Mouse (Mus musculus) neural tube, embryonic 15.5 days (tissue): ENCODE data around the gene Hist2h2aa2. TPM values are rescaled to one million over a fixed set of nuclear protein-coding genes. Genes with fewer than 3 reads are reported as not detected.
"Not testable (repeated sequence)": the region's sequence is repeated elsewhere in the genome, so short reads cannot be mapped to it uniquely, and the experiment has no call there.

Source experiments
- ATAC-seq: fragments of 200-750 bp; cut with Nextera tagmentation; 2 replicates; pipeline ENCODE4 v1.8.0; 2017; ENCODE audit warnings: mild to moderate bottlenecking, moderate TSS enrichment, moderate library complexity; ENCODE audit not compliant: low FRiP score
- H3K27ac ChIP-seq: fragments of 300-500 bp; sonication (generic); replicated peaks from 2 replicates; pipeline ENCODE4 v1.5.1; 2015; ENCODE audit warnings: mild to moderate bottlenecking, inconsistent platforms
- H3K27me3 ChIP-seq: fragments of 300-500 bp; sonication (generic); replicated peaks from 2 replicates; pipeline ENCODE4 v1.6.1; 2015; ENCODE audit warnings: inconsistent platforms
- H3K36me3 ChIP-seq: fragments of 300-500 bp; sonication (generic); 2 replicates; pipeline ENCODE4 v1.6.1; 2015; ENCODE audit warnings: inconsistent platforms
- H3K4me1 ChIP-seq: fragments of 300-500 bp; sonication (generic); 2 replicates; pipeline ENCODE4 v1.6.1; 2015; ENCODE audit warnings: inconsistent platforms
- H3K4me2 ChIP-seq: fragments of 300-500 bp; sonication (generic); 2 replicates; pipeline ENCODE4 v1.6.1; 2015; ENCODE audit warnings: inconsistent platforms, mild to moderate bottlenecking, moderate library complexity
- H3K4me3 ChIP-seq: fragments of 300-500 bp; sonication (generic); replicated peaks from 2 replicates; pipeline ENCODE4 v1.5.1; 2015; ENCODE audit warnings: mild to moderate bottlenecking, inconsistent platforms
- H3K9ac ChIP-seq: fragments of 300-500 bp; sonication (generic); replicated peaks from 2 replicates; pipeline ENCODE4 v1.6.1; 2015; ENCODE audit warnings: mild to moderate bottlenecking, inconsistent platforms
- H3K9me3 ChIP-seq: fragments of 300-500 bp; sonication (generic); replicated peaks from 2 replicates; pipeline ENCODE4 v1.6.1; 2016; ENCODE audit warnings: inconsistent platforms
- WGBS: fragments of 180-500 bp; shearing (Covaris S2); methylation state at CpG from one replicate; pipeline ENCODE4 v1.1.7; 2015; ENCODE audit warnings: mixed read lengths; 5-methylcytosine and 5-hydroxymethylcytosine counted together
- polyA plus RNA-seq: library from polyadenylated mRNA; unstranded; fragments of >200 nt; fragmentation: Nextera tagmentation; extraction: Ambion mirVana; gene quantifications from 2 replicates; pipeline ENCODE4 v1.2.1, GENCODE M21; 2015

Hist2h2aa2 gene
- 32.3 and 35.5 TPM in 2 replicates for polyA plus RNA-seq

GRCm38 (mm10) chr3:96239949-96240798 is at the start of gene Hist2h2aa2:
Gene Hist2h2aa2 (minus strand): TSS chr3:96240276.
- ATAC-seq = peak; percentile 91
- not testable (repeated sequence) for H3K9me3 ChIP-seq, H3K27me3 ChIP-seq, H3K36me3 ChIP-seq
- H3K4me2 ChIP-seq = peak within 1 kb of the TSS; percentile 58
- H3K27ac ChIP-seq = peak within 1 kb of the TSS; percentile 82
- peaks cover 25% of the 10 kb centered on the region for H3K4me1 ChIP-seq
- H3K4me3 ChIP-seq = peak within 1 kb of the TSS; percentile 35
- 0 out of 2 replicates have a peak within 1 kb of the TSS, but pooled peaks have one; percentile 24 for H3K9ac ChIP-seq
- 3% methylated on average over 35 of the region's 85 CpGs for WGBS

DNA sequence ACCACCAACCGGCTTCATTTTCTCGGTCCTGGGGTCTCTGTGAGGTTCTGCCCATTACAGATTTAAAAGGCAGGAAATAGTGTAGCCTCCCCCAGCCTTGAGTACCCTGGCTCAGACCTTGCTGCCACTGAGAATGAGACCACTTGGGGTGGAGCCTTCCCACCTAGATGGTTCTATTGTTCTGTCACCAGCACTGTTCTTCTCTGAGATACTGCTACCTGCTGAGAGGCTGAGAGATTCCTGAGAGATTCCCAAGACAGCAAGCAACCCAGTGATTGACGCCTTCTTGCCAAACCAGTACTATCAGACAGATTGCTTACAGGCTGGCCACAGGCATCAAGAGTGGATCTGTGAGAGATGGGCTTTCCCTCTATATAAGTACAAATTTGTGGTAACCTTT is 49.1 kb upstream of the Hist2h2aa2 start:
- Histone ChIP-seq H3K4me3 (no peak overlapping the region), H3K36me3 (no peaks in the 10 kb centered on the region), H3K9me3 (no peaks in the 10 kb centered on the region), H3K27me3 (0 out of 2 replicates have a peak, but pooled peaks cover 7% of the 10 kb centered on the region), H3K27ac (no peak overlapping the region), H3K9ac (no peak overlapping the region), H3K4me1 (no peaks in the 10 kb centered on the region), H3K4me2 (no peak overlapping the region)
- WGBS = 83% methylated on average over 3 of the region's 3 CpGs
- ATAC-seq = no peak

- not testable (repeated sequence) for H3K4me3 ChIP-seq, H3K9ac ChIP-seq, H3K9me3 ChIP-seq, H3K36me3 ChIP-seq, H3K4me1 ChIP-seq, H3K27ac ChIP-seq, ATAC-seq, H3K4me2 ChIP-seq
- 94% methylated on average over 11 of the region's 11 CpGs for WGBS
- H3K27me3 ChIP-seq = peaks cover 22% of the 10 kb centered on the region
Measured at GRCm38 (mm10) chr3:96287334-96287733, 47.3 kb upstream of the Hist2h2aa2 start.

DNA sequence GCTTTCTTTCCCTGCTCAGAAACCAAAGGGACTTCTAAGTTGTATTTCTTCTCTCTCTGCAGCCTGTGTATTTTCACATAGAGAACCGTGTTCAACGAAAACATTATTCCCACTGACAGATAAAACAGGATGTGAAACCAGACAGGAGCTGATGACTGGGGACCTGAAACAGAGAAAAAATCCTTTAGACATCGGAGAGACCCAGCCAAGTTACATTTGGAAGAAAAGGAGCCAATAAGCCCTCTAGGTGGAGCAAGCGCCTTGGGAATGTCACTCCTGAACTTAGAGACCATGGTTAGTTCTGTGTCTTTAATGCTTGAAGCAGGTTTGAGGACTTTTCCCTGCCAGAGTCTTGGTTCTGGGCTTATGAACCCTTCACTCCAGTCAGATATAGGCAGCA is 44.4 kb upstream of the Hist2h2aa2 start:
- peaks cover 32% of the 10 kb centered on the region for H3K27me3 ChIP-seq
- H3K9ac ChIP-seq = no peak overlapping the region
- H3K4me3 ChIP-seq = no peak overlapping the region
- no peak overlapping the region for H3K27ac ChIP-seq
- no peaks in the 10 kb centered on the region for H3K4me1 ChIP-seq
- no peak for ATAC-seq
- H3K36me3 ChIP-seq = no peaks in the 10 kb centered on the region
- H3K4me2 ChIP-seq = peak overlapping the region; percentile 6; the same call in 1 of the 2 replicates
- H3K9me3 ChIP-seq = no peaks in the 10 kb centered on the region
- 24% methylated on average over 4 of the region's 4 CpGs for WGBS

GRCm38 (mm10) chr3:96280660-96281059 is 40.6 kb upstream of the Hist2h2aa2 start:
- H3K9ac ChIP-seq = no peak overlapping the region
- H3K4me2 ChIP-seq = no peak overlapping the region
- no peaks in the 10 kb centered on the region for H3K9me3 ChIP-seq
- no peak overlapping the region for H3K4me3 ChIP-seq
- H3K36me3 ChIP-seq = no peaks in the 10 kb centered on the region
- peaks cover 5% of the 10 kb centered on the region for H3K4me1 ChIP-seq
- no peak for ATAC-seq
- H3K27ac ChIP-seq = no peak overlapping the region
- WGBS = 60% methylated on average over 6 of the region's 6 CpGs
- H3K27me3 ChIP-seq = peaks cover 32% of the 10 kb centered on the region

DNA sequence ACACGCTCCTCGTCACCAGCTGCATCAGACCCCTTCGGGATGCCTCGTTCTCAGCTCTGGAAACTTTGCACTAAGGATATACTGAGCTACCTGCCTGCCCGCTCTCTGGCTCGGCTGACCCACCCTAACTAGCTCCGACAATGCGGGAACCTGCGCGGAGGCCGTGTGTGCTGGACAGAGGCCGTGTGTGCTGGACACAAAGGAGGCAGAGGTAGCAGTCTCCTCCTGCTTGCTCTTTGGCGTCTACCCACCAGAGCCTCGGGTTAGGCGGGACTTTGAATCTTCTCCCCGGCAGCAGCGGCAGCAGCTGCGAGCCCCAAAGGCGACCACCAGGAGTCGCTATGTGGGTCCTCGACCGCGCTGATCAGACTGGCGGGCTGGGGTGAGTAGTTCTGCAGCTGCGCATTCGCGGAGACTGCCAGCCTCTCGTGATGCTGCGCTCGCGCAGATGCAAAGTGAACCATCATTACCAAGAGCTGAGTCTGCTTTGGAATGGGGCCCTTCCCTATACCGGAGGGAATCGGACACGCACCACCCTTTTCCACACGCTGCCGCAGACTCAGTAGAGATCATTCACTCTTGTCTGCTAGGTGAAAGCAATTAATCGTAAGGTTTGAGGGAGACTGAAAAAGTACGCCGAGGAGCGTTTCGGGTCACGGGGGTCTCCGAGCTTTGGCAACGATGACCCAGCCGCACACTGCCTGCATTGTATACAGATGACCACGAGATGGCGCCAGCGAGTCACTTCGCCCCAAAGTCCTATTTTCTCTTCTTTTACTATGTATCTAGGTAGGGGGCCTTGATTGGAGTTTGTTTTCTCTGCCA is 37.9 kb upstream of the Hist2h2aa2 start:
- Histone ChIP-seq H3K4me1 (peaks cover 5% of the 10 kb centered on the region), H3K27ac (peak overlapping the region; percentile 94), H3K9ac (peak overlapping the region; percentile 56), H3K36me3 (no peaks in the 10 kb centered on the region), H3K4me3 (peak overlapping the region; percentile 56), H3K27me3 (peaks cover 13% of the 10 kb centered on the region), H3K4me2 (peak overlapping the region; percentile 68), H3K9me3 (no peaks in the 10 kb centered on the region)
- ATAC-seq = peak; percentile 98
- WGBS = under 1% methylated on average over 49 of the region's 49 CpGs

DNA sequence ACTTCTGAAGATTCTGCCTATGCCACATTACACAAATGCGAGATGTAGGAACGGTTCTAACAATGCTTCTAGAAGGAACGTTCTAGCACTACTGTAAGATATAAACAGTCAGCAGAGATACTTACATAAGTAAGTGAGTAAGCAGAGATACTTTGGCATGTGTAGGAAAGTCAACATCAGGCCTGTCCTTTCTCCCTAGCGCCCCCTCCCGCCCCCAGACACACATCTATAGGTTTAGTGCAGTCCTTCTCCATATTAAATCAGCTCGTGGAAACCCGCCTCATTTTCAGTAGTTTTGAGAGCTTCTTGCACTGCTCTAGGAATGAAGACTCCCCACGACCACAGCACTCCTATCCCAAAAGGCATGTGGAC is 37.3 kb upstream of the Hist2h2aa2 start:
- H3K27me3 ChIP-seq = peaks cover 10% of the 10 kb centered on the region; the same call in 1 of the 2 replicates
- ATAC-seq = peak; percentile 34
- WGBS = 17% methylated on average over 8 of the region's 8 CpGs

GRCm38 (mm10) chr3:96273591-96274465 is 33.8 kb upstream of the Hist2h2aa2 start:
- no peaks in the 10 kb centered on the region for H3K27me3 ChIP-seq
- H3K4me3 ChIP-seq = no peak overlapping the region
- no peak overlapping the region for H3K27ac ChIP-seq
- H3K9ac ChIP-seq = no peak overlapping the region
- H3K36me3 ChIP-seq = no peaks in the 10 kb centered on the region
- H3K9me3 ChIP-seq = no peaks in the 10 kb centered on the region
- no peak overlapping the region for H3K4me2 ChIP-seq
- 90% methylated on average over 17 of the region's 17 CpGs for WGBS
- peaks cover 8% of the 10 kb centered on the region for H3K4me1 ChIP-seq
- ATAC-seq = no peak

More for the DNA sequence above, 37.3 kb upstream of the Hist2h2aa2 start:
- peak overlapping the region; percentile 68 for H3K4me2 ChIP-seq
- H3K36me3 ChIP-seq = no peaks in the 10 kb centered on the region
- H3K9ac ChIP-seq = peak overlapping the region; percentile 56
- H3K4me3 ChIP-seq = peak overlapping the region; percentile 56
- peak overlapping the region; percentile 71; the same call in 1 of the 2 replicates for H3K27ac ChIP-seq
- H3K9me3 ChIP-seq = no peaks in the 10 kb centered on the region
- peaks cover 5% of the 10 kb centered on the region for H3K4me1 ChIP-seq

DNA sequence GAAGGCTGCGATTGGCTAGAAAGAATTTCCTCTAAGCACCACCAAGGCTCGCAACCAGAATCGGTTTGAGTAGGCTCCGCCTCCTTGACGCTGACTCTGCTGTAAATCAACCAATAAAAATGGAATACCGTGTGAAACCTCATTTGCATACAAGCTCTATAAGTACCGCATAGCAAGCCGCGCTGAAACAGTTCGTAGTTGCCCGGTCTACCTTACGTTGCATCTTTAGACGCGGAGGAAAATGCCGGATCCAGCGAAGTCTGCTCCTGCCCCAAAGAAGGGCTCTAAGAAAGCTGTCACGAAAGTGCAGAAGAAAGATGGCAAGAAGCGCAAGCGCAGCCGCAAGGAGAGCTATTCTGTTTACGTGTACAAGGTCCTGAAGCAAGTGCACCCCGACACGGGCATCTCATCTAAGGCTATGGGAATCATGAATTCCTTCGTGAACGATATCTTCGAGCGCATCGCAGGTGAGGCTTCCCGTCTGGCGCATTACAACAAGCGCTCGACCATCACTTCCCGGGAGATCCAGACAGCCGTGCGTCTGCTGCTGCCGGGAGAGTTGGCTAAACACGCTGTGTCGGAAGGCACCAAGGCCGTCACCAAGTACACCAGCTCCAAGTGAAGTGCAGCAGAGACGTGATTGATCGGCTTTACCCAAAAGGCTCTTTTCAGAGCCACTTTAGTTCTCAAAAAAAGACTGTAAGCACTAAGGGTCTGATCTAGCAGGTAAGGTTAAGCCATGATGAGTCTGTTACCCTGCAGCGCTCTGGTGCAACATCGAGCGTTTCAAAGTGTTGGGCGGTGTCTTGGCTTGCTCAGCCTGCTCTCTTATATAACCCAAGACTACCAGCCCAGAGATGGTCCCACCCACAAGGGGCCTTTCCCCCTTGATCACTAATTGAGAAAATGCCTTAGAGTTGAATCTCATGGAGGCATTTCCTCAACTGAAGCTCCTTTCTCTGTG is 29.7 kb upstream of the Hist2h2aa2 start, which contains the start of gene Hist2h2bb:
TSS of gene Hist2h2bb (plus strand) at position 242 of the 964 bp plus-strand sequence.
- peaks cover 12% of the 10 kb centered on the region for H3K4me1 ChIP-seq
- peak; percentile 96 for ATAC-seq
- no peaks in the 10 kb centered on the region for H3K9me3 ChIP-seq
- no peaks in the 10 kb centered on the region for H3K27me3 ChIP-seq
- H3K9ac ChIP-seq = peak within 1 kb of the TSS; percentile 77
- peak within 1 kb of the TSS; percentile 84 for H3K4me2 ChIP-seq
- H3K27ac ChIP-seq = peak within 1 kb of the TSS; percentile 96
- H3K36me3 ChIP-seq = no peaks in the 10 kb centered on the region
- WGBS = under 1% methylated on average over 45 of the region's 45 CpGs
- peak within 1 kb of the TSS; percentile 53 for H3K4me3 ChIP-seq

DNA sequence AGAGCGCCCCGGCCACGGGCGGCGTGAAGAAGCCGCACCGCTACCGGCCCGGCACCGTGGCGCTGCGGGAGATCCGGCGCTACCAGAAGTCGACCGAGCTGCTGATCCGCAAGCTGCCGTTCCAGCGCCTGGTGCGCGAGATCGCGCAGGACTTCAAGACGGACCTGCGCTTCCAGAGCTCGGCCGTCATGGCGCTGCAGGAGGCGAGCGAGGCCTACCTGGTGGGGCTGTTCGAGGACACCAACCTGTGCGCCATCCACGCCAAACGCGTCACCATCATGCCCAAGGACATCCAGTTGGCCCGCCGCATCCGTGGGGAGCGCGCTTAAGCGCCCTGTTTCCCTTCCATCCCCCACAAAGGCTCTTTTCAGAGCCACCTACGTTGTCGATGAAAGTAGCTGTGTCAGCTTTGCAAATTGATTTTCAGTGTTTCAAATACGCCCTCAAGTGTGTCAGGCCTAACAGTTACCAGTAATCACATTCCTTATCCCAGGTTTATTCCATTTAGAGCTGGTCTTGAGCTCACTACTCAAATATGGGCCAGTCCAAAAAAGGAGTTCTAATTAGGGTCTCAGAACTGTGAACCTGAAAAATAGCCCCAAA is 28.8 kb upstream of the Hist2h2aa2 start:
- H3K36me3 ChIP-seq, H3K27me3 ChIP-seq, H3K9me3 ChIP-seq: not testable (repeated sequence)
- peak overlapping the region; percentile 53 for H3K4me3 ChIP-seq
- peak overlapping the region; percentile 48 for H3K9ac ChIP-seq
- H3K27ac ChIP-seq = peak overlapping the region; percentile 96
- WGBS = under 1% methylated on average over 12 of the region's 44 CpGs
- peaks cover 19% of the 10 kb centered on the region for H3K4me1 ChIP-seq
- peak; percentile 53 for ATAC-seq
- H3K4me2 ChIP-seq = peak overlapping the region; percentile 84
